Mouse (Mus musculus): ENCODE measurements at regions not wholly inside any gene's neighbourhood (a gene's known extent, or its start where the extent isn't known, plus 50 kb on each side); places are given as distances from the start of the nearest gene placed in this dataset.
A peak's percentile ranks its signal among the peaks of the same experiment; 100 is the strongest.

GRCm38 (mm10) chr1:186376906-186377623 lies 260.0 kb upstream of the Lyplal1 start:
- no peak for DNase-seq (ENCODE audit: low spot score)

GRCm38 (mm10) chr1:186374009-186374649 lies 257.0 kb upstream of the Lyplal1 start:
- DNase-seq (ENCODE audit: low spot score) = no peak

- DNase-seq (ENCODE audit: low spot score) = no peak
These were observed 256.3 kb upstream of the Lyplal1 start for GRCm38 (mm10) chr1:186373386-186373785.

- no peak for DNase-seq (ENCODE audit: low spot score)
These were observed 255.8 kb upstream of the Lyplal1 start for GRCm38 (mm10) chr1:186372770-186373353.

GRCm38 (mm10) chr1:186363356-186363755 lies 246.2 kb upstream of the Lyplal1 start:
- no peak for DNase-seq (ENCODE audit: low spot score)

- DNase-seq (ENCODE audit: low spot score) = peak; percentile 25
These were observed 241.0 kb upstream of the Lyplal1 start for GRCm38 (mm10) chr1:186358011-186358670.

GRCm38 (mm10) chr1:186354742-186355141 lies 237.6 kb upstream of the Lyplal1 start:
- no peak for DNase-seq (ENCODE audit: low spot score)

GRCm38 (mm10) chr1:186354072-186354471 lies 237.0 kb upstream of the Lyplal1 start:
- DNase-seq (ENCODE audit: low spot score) = no peak

GRCm38 (mm10) chr1:186350381-186350780 lies 233.3 kb upstream of the Lyplal1 start:
- DNase-seq (ENCODE audit: low spot score) = no peak

- no peak for DNase-seq (ENCODE audit: low spot score)
These were observed 232.9 kb upstream of the Lyplal1 start for GRCm38 (mm10) chr1:186349966-186350365.

- DNase-seq (ENCODE audit: low spot score) = no peak
These were observed 230.5 kb upstream of the Lyplal1 start for GRCm38 (mm10) chr1:186347413-186348147.

GRCm38 (mm10) chr1:186345449-186345848 lies 228.3 kb upstream of the Lyplal1 start:
- no peak for DNase-seq (ENCODE audit: low spot score)

GRCm38 (mm10) chr1:186342931-186343506 lies 225.9 kb upstream of the Lyplal1 start:
- DNase-seq (ENCODE audit: low spot score) = no peak

GRCm38 (mm10) chr1:186342391-186342790 lies 225.3 kb upstream of the Lyplal1 start:
- DNase-seq (ENCODE audit: low spot score) = no peak

- no peak for DNase-seq (ENCODE audit: low spot score)
These were observed 224.8 kb upstream of the Lyplal1 start for GRCm38 (mm10) chr1:186341878-186342277.

GRCm38 (mm10) chr1:186340701-186341100 lies 223.6 kb upstream of the Lyplal1 start:
- DNase-seq (ENCODE audit: low spot score) = no peak

GRCm38 (mm10) chr1:186317285-186317684 lies 200.2 kb upstream of the Lyplal1 start:
- no peak for DNase-seq (ENCODE audit: low spot score)

GRCm38 (mm10) chr1:186314180-186314579 lies 197.1 kb upstream of the Lyplal1 start:
- DNase-seq (ENCODE audit: low spot score) = no peak

- DNase-seq (ENCODE audit: low spot score) = no peak
These were observed 195.6 kb upstream of the Lyplal1 start for GRCm38 (mm10) chr1:186312698-186313097.

- DNase-seq (ENCODE audit: low spot score) = no peak
These were observed 194.9 kb upstream of the Lyplal1 start for GRCm38 (mm10) chr1:186312008-186312407.

GRCm38 (mm10) chr1:186307627-186308026 lies 190.5 kb upstream of the Lyplal1 start:
- DNase-seq (ENCODE audit: low spot score) = peak; percentile 5

- peak; percentile 49 for DNase-seq (ENCODE audit: low spot score)
These were observed 180.4 kb upstream of the Lyplal1 start for GRCm38 (mm10) chr1:186297464-186297863.

Data from adipocyte (in vitro differentiated cells).